Mouse (Mus musculus) brown adipose tissue, adult 24 weeks (tissue): ENCODE results near the gene Rpl23a. TPM values are rescaled to one million over a fixed set of nuclear protein-coding genes. Genes with fewer than 3 reads are reported as not detected.

Source experiments
- polyA plus RNA-seq: library from polyadenylated mRNA; stranded (reverse); fragments of >200 nt; gene quantifications from 2 replicates; pipeline ENCODE4 v1.2.4, GENCODE M21; 2012; ENCODE audit not compliant: missing spikeins, insufficient read depth, insufficient read length

Rpl23a gene
- polyA plus RNA-seq, 1 experiment: 881 TPM

Other genes with a start within 250 kb of the Rpl23a start
- gene Phf12, start 200.8 kb downstream of the Rpl23a start, polyA plus RNA-seq: 9.6 and 13.3 TPM in 2 replicates
- 3.0 and 3.4 TPM in 2 replicates for gene Dhrs13, start 151.3 kb downstream of the Rpl23a start, polyA plus RNA-seq
- 74.4 and 110 TPM in 2 replicates for gene Flot2, start 145.7 kb downstream of the Rpl23a start, polyA plus RNA-seq
- gene Eral1, start 103.2 kb downstream of the Rpl23a start, polyA plus RNA-seq: 33.8 and 38.9 TPM in 2 replicates
- 5.8 and 7.5 TPM in 2 replicates for gene Fam222b, start 88.9 kb downstream of the Rpl23a start, polyA plus RNA-seq
- 45.7 and 47.5 TPM in 2 replicates for gene Traf4, start 18.0 kb downstream of the Rpl23a start, polyA plus RNA-seq
- 3.2 and 6.3 TPM in 2 replicates for gene Nek8, start 6.9 kb downstream of the Rpl23a start, polyA plus RNA-seq
- 77.2 and 118 TPM in 2 replicates for gene Tlcd1, start 6.9 kb downstream of the Rpl23a start, polyA plus RNA-seq
- gene Rab34, start 4.8 kb upstream of the Rpl23a start, polyA plus RNA-seq: 61.8 and 78.8 TPM in 2 replicates
- gene Proca1, start 9.8 kb upstream of the Rpl23a start, polyA plus RNA-seq: 102 and 105 TPM in 2 replicates
- gene Sdf2, start 62.2 kb upstream of the Rpl23a start, polyA plus RNA-seq: 42.0 and 44.9 TPM in 2 replicates
- 20.1 and 20.7 TPM in 2 replicates for gene Supt6, start 62.4 kb upstream of the Rpl23a start, polyA plus RNA-seq
- gene 2610507B11Rik, start 78.2 kb upstream of the Rpl23a start, polyA plus RNA-seq: 74.3 and 104 TPM in 2 replicates
- not detected in 2 replicates for gene BC030499, start 107.3 kb upstream of the Rpl23a start, polyA plus RNA-seq
- 0.29 and 0.87 TPM in 2 replicates for gene Spag5, start 117.9 kb upstream of the Rpl23a start, polyA plus RNA-seq
- gene Aldoc, start 139.4 kb upstream of the Rpl23a start, polyA plus RNA-seq: 1.9 and 2.3 TPM in 2 replicates
- gene Pigs, start 144.8 kb upstream of the Rpl23a start, polyA plus RNA-seq: 14.4 and 19.7 TPM in 2 replicates
- 16.9 and 30.7 TPM in 2 replicates for gene Unc119, start 159.9 kb upstream of the Rpl23a start, polyA plus RNA-seq
- not detected in 2 replicates for gene Foxn1, start 203.0 kb upstream of the Rpl23a start, polyA plus RNA-seq
- not detected in 2 replicates for gene Slc13a2, start 238.6 kb upstream of the Rpl23a start, polyA plus RNA-seq